Mouse (Mus musculus) layer of hippocampus, adult 8-10 months (tissue): Measurements from ENCODE around the gene Gpc3. TPM values are rescaled to one million over a fixed set of nuclear protein-coding genes. Genes with fewer than 3 reads are reported as not detected.
"Not testable (repeated sequence)": the region's sequence is repeated elsewhere in the genome, so short reads cannot be mapped to it uniquely, and the experiment has no call there.

Experiments
- DNase-seq, 2 experiments: peaks; one replicate each; pipeline ENCODE4 v3.0.0; 2022; ENCODE audit warnings: low spot score in 2 of 2
- total RNA-seq, 4 experiments: library from RNA; stranded (reverse); gene quantifications; 2 replicates each; pipeline ENCODE4 v1.2.4; 2022

Gene Gpc3
- total RNA-seq, 4 experiments from 2014 or later = 7.3 to 9.9 (median 7.9) TPM

DNA sequence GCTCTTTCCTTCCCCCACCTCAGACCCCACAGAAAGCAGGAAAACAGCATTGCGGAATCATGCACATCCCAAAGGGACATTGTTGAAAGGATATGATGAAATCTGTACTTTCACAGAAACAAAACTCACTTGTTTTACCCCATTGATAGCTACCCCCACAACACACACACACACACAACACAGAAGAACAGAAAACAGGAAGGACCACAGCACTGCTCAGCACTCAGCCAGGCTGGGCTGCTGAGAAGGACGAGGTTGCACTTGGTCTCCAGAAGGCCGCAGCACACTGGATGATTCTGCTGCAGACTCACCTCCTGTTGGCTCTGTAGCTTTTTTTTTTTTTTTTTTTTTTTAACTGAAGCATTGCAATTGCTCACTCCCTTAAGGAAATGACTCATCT is 193.9 kb downstream of the Gpc3 start:
- DNase-seq = no peak

DNA sequence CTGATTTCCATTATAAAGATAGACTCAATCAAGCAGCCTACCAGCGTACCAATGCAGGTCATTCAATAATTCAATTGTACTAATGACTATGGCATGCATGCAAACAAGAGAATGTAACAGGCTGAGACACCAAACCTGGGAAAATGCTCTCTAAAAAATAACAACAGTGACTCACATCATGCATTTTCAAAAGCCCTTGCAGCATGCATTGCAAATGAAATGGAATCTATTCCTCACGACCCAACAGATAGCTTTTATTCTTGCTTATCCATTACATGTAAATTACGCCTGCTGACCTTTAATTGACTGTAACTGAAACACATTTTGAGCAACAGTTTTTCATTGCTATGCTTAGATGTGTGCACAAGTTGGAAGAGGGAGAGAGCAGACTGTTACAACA is 200.8 kb downstream of the Gpc3 start:
- no peak for DNase-seq

DNA sequence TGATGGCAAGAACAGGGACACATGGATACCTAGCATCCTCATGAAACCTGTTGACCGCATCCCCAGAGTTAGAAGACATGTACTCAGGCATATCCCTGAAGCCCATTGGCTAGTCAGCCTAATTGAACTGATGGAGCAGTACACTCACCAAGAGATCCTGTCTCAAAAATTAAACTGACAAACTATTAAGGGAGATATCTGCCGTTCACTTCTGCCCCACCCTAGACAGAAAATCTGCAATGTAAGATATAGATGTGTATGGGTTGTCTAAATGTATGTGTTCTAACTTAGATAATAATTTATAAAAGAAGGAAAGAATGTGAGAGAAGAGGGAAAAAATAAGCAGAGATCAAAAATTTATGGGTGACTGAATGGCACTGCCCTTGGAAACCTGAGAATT is 212.6 kb downstream of the Gpc3 start:
- DNase-seq = no peak

DNA sequence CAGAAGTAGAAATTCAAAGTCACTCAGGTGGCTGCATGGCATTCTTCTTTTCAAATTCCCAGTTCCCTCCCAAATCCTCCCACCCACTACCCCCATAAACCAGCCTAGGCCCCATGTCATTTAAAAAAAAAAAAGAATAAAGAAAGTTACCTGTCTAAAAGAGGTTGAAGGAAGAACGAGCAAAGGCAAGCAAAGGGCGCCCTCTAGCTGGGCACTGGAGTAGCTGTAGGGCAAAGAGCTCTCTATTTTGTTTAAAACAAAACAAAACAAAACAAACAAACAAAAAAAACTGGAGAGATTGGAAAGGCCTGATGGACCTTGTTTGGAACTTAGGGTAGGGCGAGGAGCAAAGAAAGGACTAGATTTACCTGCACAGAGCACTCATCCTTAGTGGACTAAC is 238.6 kb downstream of the Gpc3 start:
- DNase-seq = no peak

DNA sequence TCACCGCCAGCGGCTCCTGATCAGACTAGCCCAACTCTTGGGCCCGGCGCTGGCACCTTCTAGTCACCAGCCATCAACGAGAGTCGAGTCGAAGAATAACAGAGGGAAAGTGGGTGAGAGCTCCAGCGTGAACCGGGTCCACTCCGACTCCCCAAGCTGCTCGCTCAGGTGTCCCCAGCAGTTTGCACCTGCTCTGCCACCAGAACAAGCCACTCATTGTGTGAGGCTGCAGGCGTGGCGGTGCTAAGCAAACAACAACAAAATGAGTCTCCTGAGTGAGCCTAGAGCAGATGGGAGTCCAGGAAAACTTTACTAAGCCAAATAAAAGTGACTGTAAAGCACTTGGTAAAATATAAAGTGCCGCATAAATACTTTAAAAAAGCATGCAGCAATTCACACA is 239.5 kb downstream of the Gpc3 start:
- DNase-seq = no peak

DNA sequence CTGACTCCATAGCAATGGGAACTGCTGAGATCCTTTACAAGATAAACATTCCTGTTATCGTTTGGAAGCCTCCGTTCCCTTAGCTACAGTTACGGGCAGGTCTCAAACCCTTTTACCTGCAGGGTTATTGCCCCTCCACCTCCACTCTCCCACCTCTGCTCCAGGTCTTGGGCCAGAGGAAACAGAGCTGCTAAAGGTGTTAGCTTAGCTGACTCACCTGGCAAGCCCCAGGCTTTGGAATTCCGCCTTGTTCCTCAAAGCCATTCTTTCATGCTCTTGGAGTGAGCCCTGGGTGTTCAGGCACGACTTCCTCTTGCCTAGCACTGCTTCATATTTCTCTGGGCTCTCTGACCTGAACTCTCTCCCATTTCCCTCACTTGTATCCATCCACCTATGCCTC is 241.3 kb downstream of the Gpc3 start:
- no peak for DNase-seq

DNA sequence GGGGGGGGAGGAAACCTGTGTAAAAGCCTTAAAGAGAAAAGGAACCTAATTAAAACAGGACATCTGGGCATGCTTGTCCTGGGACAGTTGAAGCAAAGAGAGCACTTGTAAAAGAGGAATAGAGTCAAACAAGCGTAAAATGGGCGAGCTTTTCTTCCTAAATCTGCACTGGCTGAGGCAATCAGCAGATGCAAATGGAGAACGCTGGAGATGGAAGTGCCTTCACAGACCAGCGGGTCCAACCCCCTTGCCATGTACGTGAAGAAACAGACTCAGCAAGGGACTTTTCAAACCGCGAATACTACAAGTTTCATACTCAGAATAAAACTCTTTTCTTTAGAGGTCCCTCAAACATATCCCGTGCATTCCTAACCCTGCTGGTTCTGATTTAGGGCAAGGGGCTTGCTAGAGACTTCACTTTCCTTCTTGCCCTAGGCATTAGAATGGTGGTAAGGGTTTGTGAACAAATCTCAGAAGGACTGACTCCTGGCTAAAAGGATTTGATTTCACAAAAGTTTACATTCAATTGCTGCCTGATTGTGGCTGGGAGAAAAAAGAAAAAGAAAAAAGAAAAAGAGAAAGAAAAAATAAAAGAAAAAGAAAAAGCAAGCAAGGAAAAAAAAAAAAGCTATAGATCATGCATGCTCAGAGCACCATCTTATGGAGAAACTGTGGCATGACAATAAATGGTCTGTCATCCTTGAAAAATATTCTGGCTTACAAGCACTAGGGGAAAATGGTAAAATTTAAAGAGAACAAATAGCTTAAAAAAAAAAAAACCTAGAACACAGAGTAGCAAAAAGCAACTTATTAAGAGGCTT is 243.6 kb downstream of the Gpc3 start:
- DNase-seq = no peak

DNA sequence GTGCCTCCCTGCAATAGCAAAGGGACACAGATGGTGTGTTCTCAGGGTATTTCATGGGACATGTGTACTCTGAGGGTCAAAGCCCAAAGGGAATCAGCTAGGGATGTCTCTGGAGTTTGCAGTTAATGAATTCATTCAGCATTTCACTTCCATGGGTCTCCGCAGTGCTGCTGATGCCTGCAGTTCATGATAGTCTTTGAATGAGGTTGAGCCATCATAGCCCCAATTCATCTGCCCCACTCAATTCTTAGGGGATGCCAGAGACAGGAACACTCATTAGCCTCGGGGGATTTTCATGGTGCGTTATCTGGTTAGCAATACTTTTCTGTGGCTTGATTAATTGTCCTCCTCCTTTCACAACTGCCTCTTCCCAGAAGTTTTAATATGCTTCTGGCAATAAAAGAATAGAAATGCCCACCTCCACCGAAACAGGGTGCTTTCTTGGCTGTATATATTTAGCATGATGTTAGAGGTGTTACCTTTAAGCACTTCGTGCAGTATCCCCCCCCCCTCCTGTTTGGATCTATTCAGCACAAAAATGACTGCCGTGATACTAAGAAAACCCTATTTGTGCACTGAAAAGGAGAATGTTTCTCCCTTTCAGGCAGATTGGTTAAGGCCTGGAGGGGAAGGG is 244.3 kb downstream of the Gpc3 start:
- DNase-seq = no peak

DNA sequence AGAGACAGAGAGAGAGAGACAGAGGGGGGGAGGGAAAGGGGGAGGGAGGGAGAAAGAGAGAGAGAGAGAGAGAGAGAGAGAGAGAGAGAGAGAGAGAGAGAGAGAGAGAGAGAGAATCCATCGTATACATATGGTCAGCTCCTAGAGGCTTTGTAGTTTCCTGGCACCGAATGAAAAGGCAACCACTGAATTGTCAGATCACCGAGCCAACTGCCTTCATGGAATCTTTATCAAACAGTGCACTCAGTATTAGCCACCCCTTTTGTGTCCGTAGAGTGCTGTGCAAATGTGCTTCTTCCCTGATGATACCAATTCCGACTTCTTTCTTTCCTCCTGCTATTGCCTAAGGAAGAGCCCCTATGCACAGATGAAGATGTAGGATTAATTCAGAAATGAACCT is 246.9 kb downstream of the Gpc3 start:
- DNase-seq = no peak

DNA sequence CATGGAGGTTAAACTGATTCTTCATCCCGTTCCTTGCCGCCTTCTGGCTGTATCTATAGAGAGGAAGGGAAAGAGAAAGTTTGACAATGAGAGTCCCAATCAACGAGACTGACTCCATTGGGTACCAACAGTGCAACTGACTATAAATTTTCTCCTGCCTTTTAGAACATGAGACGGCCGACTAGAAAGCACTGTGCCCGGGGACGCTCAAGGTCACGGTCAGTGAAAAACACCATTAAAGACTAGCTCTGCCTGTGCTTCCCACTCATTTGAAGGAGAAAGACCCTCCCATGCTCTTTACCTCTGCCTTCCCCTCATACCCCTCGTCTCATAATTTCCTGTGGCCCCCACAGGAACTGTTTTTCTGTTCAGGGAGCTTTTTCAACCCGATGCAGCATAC is 248.0 kb downstream of the Gpc3 start:
- no peak for DNase-seq

DNA sequence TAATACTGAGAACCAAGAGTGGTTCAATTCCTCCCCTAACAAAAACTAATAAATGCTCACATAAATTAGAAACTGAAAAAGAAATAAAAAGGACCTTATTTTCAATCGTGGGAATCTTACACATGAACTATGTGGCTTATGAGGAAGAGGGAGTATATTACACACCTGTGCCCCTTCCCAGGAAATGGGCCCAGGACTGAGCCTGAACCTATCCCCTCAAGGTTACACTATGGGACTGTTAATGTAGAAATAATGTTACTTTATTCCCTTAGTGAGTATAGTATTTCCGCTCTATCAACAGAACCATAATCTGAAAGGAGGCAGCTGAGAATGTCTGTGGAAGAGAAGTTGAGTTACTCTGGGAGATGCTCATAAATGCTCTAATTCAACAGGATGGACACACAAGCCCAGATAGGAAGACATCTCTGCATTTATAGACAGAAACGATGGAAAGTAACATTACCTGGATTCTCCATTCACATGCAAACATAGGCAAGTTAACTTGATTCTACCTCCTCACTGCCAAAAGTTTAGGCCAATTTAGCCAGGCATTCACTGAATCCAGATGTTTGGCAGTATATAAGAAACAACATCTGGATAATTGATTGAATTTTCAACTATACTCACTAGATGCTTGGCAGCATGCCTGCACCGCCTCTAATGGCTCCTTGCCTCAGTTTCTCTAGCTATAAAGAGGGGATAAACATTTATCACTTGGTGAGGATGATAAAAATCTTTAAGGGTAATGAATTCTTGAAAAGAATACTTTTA is 251.3 kb downstream of the Gpc3 start:
- no peak for DNase-seq

DNA sequence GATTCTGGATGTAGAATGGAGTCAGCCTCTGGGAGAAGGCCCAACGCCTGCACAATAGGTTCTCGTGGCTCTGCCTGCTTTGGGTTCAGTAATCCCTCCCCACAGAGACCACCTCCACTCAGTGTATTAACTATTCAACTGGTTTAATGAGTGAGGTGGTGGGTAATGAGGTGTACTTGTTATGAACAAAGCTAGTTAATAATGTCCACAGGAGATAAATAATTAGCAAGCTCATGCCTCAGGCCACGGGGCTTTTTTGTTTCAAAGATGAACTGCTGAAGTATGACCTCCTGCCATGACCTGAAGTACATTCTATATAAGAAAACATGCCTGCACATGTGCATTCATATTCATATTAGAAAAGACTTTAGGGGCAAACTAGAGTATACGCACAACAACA is 260.8 kb downstream of the Gpc3 start:
- no peak for DNase-seq

DNA sequence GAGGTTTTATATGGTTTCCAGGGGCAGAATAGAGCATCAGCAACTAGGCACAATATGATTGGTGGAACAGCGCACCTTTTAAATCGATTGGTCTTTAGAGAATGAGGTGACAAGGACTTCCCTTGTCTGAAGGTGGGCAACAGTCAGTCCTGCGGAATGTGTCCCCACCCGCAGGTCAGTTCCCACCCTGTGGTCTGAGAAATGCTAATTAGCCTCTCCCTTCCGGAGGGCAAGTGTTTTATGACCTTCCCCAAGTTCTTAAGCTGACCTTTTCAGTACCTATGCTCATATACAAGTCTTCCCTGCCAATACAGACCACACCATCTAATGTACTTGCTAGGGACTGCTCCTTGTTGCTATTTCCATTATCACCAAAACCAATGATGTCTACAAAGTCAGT is 263.1 kb downstream of the Gpc3 start:
- not testable (repeated sequence) for DNase-seq

DNA sequence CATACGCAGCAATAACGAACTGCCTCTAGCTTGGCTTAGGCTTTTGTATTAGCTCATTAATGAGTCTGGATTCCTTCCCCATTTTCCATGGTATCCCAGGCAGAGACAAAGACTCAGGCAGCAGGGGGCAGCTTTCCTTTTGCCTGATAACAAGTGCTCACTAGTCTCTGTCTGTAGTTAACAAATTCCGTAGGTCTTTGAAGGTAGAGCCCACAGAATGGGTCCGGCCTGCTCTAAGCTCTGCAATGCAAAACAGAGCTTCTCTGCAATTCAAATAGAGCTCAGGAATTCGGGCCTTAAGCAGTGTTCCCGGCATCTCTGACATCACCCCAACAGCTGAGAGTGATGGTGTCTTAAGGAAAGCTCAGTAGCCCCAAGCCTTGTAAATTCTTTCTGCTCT is 265.0 kb downstream of the Gpc3 start:
- no peak for DNase-seq

DNA sequence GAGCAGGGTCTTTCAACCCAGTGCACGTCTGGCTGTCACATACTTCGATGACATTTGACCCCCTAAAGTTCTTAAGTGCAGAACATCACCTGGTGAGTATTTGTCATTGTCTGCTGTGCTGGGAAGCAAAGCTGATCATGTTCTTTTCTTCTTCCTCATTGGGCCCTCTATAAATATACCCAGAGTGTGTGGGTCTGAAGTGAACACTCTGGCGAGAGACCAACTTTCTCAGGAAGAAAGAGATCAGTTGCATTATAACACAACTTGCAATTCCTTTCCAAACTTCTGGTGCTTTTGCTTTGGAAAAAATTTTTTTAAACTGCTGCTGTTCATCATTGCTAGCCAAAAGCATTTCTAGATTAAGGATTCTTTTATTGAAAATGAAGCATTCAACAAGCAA is 269.7 kb downstream of the Gpc3 start:
- no peak for DNase-seq

DNA sequence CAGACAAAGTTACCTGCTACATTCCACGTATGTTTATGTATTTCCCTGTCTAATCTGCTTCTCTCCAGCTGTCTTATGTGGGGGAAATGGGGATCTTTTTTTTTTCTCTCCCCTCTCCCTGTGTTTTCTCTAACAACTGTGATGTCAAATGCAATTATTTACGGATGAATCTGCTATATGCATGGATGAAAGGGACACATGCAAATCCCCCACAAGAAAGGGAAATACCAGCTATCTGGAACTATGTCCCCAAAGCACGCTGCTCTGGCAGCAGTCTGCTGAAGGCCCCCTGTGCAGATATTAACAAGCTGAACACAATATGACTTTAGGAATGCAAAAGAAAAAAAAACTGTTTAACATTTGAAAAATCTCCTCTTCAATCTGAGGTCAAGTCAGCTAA is 273.5 kb downstream of the Gpc3 start:
- DNase-seq = no peak

DNA sequence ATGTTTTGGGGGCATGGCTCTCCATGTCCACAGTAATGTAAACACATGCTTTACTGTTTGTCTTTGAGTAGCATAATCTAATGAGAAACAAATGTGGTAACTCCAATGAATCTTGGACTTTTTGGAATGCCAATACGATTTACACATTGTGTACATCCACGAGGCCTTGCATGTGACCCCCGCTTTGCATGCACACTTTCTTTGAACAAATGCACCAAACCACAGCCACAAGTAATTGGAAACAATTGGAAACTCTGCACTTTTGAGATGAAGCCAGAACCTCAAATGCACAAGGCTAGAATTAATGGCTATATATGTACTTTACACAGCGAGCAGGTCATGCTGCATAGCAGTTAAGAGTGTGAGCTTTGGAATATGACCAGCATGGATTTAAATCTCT is 292.0 kb downstream of the Gpc3 start:
- DNase-seq = no peak

DNA sequence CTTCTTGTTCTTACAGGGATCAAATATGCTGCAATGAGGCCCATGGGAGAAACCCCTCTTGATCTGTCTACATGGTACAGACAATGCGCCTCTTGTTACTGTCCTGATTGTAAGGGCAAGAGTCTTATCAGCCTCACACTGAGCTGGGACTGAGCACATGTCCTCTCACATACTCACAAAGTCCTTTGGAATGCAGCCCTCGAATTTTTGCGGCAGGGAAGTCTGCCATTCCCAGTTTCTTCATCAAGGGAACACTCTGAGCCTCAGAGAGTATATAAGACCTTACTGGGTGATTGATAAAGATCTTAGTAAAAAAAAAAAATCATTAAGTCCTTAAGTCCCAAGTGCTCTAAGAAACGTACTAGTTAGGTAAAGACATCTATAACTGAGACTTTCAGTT is 293.1 kb downstream of the Gpc3 start:
- no peak for DNase-seq

DNA sequence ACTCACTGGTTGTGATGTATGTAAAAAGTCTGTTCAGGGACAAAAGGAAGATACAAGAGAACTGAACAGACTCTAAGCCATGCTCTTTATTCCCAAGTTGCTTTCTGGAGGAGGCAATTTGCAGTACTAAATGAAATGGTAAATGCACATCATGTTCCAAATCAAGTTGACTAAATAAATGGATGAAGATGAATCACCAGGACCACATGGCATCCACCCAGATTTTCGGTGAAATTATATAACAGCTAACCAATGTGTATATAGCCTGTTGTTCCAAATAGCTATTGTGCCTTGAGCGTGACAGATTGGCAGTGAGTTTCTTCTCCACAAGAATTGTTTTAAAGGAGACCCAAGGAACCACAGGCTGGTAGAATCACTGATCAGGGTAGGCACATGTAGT is 302.8 kb downstream of the Gpc3 start:
- DNase-seq = peak; percentile 34 to 50

DNA sequence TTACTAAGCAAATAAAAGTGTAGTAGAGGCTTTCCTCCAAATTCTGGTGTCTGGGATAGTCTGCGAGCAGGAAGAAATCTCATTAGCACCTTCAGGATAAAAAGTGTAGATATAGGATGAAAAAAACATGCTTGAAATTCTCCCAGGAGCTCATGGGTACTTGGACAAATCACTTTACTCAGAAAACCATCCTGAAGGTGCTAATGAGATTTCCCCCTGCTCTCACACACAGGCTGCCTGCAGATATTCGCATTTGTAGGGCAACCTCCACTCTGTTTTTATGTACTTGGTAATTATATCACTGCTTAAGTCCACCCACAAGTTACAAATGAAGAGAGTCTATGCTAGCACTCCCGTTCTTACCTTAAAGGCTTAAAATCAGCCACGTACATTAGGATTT is 308.5 kb downstream of the Gpc3 start:
- DNase-seq = no peak

DNA sequence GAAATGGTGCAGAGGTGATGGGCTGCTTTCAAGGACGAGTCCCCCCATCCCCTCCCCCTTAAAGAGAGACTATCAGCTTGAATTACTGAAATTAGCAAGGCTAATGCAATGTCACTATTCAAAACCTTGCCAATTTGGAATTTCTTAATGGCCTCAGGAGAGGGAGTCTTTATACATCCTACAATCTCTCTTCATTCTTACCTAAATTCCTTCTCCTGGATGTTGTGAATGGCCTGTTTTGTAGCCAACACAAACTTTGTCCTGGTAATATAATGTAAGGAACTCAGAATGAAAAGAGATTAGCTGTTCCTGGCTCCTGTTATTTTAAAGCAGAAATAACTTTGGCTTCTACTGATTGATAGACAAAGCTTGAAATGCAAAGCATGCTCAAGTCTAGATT is 325.0 kb downstream of the Gpc3 start:
- DNase-seq = no peak

DNA sequence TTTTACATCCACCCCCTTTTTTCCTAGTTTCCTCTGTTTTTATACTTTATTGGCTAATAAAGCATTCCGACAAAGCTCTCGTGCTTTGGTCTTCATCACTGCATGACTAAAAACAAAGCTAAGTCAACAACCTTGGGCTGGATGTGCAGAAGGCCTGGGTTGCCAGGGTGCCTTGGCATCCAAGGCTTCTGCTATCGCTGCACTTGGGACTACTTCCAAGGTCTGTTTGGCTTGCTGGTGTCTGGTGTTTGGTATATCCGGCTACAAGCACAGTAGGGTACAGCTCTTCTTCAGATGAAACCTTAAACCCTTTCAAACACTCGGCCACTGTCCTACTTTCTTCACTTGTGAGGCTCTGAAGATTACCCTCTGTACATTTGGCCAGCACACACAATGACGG is 325.8 kb downstream of the Gpc3 start:
- no peak for DNase-seq

DNA sequence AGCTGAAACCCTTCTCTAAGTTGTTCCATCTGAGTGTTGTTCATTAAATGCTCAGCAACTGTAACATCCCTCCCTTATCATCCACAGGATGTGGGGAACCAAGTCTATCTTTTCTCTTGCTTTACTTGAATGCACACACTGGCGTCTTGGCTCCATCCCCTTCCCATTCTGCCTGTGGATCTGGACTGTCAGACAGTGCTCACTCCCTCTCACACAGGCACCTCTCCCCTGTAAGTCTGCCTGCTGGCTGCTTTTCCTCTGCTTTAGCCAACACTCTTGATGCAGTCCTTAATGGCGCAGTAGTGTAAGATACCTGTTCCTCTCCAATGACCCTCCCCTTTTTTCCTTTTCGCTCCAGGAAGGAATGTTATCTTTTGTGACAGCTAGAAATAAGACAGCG is 331.7 kb downstream of the Gpc3 start:
- DNase-seq = no peak
